Mouse (Mus musculus) layer of hippocampus, adult 9-11 months (tissue): ENCODE results near the gene OR5BS1P.
"Not testable (repeated sequence)": the region's sequence is repeated elsewhere in the genome, so short reads cannot be mapped to it uniquely, and the experiment has no call there.

ENCODE experiments used
- DNase-seq: peaks from one replicate; pipeline ENCODE4 v3.0.0; 2022

The OR5BS1P gene

DNA sequence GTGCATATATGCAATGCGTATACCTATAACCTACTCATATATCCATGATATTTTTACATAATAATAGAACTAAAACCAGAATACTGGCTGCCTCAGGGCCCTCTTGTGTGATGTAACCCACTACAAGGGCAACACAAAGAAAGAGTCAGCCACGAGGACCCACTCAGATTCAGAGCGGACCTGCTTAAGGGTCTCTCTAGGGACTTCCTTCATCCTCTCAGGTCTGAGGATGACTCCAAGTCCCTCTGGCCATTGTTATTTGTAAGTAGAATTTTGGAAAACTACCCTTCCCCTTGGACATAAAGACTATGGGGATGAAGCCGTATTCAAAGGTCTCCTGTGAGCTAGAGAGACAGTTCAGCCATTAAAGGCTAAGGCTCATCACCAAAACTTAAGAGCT lies at the start of gene OR5BS1P:
TSS of gene OR5BS1P (plus strand) at position 301 of the 400 bp plus-strand sequence.
- no peak for DNase-seq

DNA sequence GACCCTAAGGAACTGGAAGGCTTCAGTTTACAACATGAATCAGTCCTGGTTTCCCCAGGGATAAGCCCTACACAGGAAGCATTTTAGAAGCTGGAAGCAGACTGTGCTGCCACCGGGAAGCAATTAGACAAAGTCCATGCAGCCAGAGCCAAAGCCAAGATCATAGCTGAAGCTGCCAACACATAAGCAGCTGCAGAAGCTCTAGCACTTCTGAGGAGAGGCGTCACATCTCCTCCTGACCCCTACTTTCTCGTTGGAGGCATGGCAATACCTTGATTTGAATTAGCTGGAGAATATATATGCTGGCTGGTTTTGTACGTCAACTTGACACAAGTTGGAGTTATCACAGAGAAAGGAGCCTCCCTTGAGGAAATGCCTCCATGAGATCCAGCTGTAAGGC lies 48.8 kb upstream of the OR5BS1P start:
- no peak for DNase-seq

DNA sequence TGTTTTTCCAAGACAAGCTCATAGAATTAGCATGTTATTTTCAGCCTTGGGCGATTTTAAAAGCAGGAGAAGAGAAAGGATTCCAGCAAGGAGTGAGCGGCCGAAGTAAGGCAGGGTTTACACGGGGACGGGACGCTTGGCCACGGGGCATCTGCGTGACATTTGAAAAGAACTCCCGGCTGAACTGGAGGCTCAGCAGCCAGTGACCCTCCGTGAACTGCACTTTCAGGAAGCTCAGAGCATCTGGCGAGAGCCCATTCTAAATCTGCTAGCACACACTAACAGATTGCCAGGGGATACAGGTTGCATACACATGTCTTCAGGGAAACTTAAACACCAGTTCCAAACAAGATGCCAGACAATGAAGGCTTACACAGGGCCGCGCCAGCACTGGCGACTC lies 45.4 kb upstream of the OR5BS1P start:
- DNase-seq, result no peak

DNA sequence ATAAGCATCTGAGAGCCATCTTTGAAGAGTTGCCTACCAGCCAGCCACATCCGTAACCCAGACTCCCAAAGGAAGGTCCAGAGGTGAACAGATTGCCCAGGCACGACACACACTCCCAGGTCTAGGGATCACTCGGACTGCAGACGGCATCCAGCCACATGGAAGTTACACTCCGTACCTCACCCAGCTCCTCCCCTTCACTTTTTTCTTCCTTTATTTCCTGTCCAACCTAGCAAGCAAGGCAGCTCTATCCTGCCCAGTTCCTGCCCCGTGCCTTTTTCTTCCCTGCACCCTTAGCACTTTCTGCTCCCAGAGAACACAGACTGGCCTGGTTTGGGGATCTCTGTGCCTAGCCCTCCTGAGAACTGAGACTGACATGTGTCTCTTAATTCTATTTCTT lies 44.9 kb upstream of the OR5BS1P start:
- DNase-seq, result no peak

DNA sequence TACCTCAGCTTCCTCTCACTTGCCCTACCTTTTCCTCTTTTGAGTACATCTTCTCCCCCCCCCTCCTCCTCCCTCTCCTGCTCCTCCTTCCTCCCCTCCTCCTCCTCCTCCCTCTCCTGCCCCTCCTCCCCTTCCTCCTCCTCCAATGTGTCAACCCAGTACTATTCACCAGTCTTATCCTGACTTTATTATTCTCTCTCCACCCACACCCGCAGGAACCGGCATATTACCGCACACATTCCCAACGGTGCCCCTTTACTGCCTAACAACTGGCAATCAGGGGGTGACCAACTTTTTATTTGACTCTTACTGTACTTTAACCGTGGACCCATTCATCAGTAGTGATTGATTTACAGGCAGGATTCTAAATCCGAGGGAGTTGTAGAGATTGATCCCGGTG lies 44.5 kb upstream of the OR5BS1P start:
- no peak for DNase-seq

DNA sequence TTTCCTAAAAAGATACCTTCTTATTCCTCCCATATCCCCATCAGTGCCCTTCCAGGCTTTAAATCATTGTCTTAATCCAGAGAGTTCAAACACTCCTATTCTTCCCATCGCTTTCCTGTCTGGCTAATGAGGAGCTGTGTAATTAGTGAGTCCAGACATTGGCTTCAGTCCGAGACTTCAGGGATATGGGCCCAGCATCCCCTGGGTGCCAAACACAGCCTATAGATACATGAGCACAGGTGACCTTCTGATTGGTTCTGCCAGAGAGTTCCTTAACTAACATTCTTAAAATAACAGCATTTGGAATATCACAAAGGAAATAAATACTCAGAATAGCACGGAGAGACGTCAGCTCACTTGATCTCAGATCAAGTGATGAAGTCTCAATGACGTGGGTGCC lies 38.8 kb upstream of the OR5BS1P start, which contains the start of gene Olfr282:
TSS of gene Olfr282 (plus strand) at position 301 of the 400 bp plus-strand sequence.
- DNase-seq, result not testable (repeated sequence)

DNA sequence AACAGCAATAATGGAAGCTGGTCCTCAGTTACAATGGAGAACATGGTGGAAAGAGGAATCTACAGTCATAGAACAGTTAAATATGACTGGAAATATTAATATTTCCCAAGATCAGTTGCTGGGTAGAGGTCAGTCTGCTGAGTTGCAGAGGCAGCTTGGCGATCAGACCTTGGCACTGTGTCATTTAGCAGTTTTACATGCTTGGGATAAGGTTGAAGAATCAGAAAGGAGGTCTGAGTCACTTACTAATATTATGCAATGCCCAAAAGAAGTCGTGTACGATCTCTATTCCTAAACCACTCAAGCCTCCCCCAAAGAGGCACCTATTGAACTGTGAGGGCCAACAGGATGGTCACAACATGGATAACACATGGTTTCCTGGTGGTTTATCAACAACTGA lies 25.1 kb upstream of the OR5BS1P start:
- DNase-seq, result no peak

DNA sequence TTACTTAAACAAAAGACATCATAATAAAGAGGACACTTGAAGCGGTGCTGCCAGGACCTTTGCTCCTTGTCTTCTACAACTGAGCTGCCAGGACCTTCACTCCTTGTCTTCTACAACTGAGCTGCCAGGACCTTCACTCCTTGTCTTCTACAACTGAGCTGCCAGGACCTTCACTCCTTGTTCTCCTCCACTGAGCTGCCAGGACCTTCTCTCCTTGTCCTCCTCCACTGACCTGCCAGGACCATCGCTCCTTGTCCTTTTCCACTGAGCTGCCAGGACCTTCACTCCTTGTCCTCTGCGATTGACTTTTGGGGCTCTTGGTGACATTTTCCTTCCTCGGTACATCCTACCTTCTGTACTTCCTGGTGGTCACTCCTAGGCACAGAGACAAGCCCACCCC lies 21.2 kb upstream of the OR5BS1P start:
- DNase-seq, result no peak

DNA sequence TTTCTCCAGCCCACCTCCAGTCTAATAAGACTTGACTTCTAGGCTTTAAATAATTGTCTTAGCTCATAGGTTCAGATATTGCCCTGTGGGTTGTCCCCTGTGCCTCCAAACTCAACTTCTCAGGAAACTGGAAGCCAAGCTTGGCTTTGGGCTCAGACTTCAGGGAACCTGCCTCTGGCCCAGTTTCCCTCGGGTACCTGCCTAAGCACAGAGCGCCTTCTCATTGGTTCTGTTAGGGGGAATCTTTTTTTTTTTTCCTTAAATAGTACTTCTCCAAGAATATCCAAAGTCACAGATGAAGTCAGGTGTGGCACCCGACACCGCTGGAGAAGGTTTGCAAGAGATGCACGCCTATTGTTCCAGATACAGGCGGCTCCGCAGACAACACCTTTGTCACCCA lies 17.4 kb upstream of the OR5BS1P start, which contains the start of gene Olfr281:
TSS of gene Olfr281 (plus strand) at position 301 of the 400 bp plus-strand sequence.
- no peak for DNase-seq

DNA sequence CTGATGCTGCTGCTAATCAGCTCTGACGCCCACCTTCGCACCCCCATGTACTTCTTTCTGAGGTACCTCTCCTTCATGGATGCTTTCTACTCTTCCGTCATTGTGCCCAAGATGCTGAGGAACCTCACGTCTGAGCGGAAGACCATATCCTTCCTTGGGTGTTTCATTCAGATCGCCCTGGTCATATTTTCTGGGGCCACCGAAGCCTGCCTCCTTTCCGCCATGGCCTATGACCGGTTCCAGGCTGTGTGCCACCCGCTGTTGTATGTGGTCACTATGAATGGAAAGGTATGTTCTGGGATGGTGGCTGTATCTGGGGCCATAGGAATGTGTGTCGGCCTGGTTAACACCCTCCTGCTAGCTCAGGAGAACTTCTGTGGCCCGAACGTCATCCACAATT lies 1.8 kb downstream of the OR5BS1P start:
- no peak for DNase-seq

DNA sequence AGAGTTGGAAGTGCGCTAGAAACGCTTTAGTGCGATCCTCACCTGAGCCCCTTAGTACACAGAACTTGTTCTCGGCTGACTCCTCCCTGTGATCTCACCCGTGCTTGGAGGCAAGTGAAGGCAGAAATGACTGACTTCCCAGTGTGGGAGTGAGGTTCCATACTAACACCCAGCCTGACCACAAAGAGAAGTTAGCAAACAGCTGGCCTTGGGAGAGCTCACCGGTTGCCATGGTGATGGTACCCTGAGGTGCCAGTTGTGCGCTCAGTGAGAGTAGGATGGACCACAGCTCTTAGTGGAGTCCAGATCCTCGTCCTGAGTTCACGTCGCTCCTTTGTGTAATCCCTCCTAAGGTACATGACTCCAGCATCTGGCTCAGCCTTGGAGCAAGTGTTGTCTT lies 5.3 kb downstream of the OR5BS1P start:
- no peak for DNase-seq

DNA sequence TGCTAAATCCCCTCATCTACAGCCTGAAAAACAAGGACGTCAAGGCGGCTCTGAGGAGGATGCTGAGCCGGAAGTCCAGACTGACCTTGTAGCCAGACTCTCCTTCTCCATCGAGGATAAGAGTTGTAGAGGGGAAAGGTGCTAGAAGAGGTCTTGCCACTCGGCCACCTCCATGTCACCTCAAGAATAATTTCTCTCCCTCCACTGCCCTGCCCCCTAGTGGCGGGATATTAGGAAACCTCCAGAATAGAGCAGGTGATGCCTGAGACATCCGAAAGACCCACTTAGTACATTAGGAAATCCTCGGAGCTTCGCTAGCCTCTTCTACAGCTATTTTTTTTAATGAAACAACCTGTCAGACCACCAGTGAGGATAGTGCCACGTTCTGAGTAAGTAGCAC lies 5.7 kb downstream of the OR5BS1P start:
- DNase-seq, result no peak

DNA sequence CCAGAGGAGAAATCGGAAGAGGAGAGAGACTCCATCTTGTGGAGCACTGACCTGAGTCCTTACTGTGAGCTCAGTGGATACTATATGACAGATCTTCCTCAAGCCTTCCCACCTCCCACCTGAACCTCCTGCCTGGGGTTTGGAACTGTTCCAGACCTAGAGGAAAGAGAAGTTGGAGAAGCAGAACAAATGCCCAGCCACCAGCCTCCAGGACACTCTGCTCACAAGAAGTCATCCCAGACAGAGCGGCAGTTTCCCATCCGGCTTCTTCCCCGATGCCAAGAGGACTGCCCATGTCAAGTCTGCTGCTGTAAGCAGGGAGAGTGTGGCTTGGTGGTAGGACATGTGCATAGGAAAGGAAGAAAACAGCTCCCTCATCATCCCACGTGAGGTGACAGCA lies 6.6 kb downstream of the OR5BS1P start:
- no peak for DNase-seq

DNA sequence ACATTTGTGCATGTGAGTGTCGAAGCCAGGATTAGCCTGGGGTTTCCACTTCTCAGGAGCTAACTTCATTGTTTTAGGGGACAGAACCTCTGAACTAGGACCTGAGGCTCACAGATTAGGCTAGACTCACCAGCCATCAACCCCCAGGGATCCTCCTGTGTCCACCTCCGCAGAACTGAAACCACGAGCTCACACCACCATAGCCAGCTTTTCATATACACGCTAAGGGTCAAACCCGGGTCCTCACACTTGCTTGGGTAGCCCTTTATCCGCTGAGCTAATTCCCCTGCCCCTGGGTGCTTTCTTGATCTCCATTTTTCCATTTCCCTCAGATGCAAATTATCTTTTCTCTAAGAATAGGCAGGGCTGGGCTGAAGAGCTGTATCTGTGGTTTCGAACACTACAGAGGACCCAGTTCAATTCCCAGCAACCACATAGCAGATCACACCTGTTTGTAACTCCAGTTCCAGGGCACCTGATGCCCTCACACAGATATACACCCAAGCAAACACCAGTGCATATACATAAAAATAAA lies 9.9 kb downstream of the OR5BS1P start:
- DNase-seq, result no peak

DNA sequence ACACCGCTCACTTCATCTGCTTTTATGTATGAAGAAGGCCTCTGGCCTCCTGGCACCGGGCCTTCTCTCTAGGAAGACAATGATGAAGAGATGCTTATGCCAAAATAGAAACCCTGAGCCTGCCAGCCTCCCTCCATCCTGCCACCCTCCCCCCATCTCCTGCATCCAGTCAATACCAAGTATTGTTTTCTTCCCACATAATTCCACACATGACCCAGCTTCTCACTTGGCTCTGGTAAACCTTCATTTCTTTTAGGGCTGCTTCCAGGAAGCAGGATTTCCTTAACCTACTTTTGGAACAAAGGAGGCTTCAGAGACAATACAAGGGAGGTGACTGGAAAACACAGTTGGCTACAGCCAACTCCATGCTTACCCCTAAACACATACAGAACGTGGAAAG lies 13.0 kb downstream of the OR5BS1P start, which contains the start of gene Lalba:
TSS of gene Lalba (minus strand) at position 21 of the 400 bp plus-strand sequence.
- DNase-seq, result no peak

DNA sequence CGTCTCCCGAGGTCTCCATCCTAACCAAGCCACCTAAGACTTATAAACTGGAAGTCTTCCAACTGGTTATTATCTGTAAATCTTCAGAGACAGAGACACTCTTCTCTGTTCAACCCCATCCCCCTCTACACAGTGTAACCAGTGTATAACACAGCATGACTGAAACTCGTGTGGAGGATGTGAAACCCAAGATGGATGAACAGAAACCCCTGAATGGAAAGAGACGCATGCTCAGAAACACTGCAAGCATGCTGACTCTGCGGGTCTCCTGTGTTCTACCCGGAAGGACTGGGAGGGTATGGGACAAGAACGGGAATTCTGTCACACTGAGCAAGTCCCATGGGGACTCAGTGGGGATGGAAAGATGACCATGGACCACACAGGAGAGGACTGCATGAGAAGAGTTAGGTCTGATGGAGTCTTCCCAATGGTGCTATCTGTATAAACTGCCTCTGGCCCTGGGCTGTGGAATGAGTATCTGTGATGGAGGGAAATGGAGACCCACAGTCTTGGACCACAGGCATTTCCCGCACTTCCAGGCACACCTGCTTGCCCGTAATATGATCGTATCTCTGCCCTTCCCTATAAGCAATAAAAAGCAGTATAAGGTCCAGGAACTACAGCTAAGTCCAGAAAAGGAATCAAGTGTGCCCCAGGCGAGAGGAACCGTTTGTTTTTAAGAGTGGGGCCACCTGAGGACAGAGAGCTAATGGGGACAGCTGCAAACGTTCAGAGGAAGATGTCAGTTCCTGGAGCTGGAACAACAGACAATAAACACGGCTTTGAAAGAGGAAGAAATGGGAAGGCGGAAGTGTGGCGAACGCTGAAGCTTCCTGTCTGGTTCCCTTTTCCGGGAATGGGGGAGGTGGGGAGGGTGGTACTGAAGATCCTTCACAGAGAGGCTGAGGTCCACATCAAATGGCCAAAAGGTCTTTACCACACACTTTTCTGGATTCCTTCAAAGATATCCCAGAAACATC lies 14.5 kb downstream of the OR5BS1P start:
- DNase-seq, result peak; percentile 50

DNA sequence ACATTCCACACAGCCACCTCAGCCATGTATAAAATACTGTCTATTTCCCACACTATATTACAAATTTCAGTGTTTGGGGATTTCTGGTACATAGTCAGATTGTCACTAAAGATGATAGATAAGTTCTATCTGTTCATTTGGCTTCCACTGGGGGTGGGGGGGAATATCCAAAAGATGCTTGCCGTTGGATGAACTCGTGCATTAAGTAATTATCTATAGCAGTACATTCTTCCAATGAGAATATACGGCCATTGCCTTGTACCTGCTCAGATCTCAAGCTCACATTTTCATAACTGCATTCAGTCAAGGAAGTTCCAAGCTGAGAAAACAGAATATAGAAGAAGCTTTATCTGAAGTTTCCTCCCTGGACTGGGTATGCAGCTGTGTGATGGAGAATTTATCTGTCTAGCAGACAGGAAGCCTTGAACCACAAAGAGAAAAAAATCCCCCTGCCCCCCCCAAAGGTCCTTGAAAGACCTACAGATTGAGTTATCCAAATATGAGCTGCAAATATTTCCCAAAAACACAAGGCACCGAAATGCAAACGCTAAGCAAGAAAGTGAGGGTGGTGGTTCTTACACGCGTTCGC lies 16.8 kb downstream of the OR5BS1P start:
- DNase-seq, result no peak

DNA sequence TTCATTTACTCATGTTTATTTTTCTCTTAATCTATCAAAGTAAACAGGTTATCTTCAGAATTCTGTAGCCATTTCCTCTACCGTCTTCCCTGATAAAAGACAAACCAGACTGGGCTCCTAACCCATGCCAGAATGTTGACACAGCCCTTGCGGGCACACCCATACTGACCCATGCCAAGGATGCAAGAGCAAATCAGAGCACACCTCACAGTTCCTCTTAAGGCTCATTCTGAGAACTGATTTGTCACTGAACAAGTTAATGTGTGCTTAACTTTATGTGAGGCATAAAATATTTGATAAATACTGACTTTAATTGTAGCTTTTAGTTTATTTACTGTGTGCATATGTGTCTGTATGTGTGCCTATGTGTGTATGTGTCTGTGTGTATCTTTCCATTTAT lies 21.6 kb downstream of the OR5BS1P start:
- DNase-seq, result no peak

DNA sequence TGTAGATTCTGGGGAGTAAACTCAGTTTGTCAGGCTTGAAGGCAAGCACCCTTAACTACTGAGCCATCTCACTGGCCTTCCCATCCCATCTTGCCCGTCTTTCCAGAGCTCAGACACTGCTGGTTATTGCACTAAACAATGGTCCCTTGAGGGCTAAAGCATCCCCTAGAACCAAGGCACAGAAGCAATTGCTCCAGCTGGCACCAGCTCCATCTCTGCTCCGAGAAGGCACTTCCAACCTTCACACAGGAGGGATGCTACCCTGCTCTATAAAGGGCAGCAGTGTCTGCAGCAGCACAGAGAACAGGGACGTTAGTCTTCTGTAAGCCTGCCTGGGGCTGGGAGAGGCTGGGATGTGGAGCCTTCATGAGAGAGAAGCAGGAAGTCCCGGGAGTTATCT lies 22.4 kb downstream of the OR5BS1P start, which contains the start of gene Olfr279:
TSS of gene Olfr279 (plus strand) at position 301 of the 400 bp plus-strand sequence.
- no peak for DNase-seq

DNA sequence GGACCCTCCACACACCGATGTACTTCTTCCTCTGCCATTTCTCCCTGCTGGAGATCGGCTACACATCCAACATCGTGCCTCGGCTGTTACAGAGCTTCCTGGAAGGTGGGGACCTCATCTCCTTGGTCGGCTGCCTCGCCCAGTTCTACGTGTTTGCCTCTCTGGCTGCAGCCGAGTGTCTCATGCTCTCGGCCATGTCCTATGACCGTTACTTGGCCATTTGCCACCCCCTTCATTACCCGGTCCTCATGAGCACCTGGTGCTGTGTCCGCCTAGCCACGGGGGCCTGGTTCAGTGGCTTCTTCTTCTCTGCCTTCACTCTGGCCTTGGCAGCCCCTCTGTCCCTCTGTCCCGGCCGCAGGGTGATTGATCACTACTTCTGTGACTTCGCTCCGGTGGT lies 27.9 kb downstream of the OR5BS1P start:
- DNase-seq, result no peak

DNA sequence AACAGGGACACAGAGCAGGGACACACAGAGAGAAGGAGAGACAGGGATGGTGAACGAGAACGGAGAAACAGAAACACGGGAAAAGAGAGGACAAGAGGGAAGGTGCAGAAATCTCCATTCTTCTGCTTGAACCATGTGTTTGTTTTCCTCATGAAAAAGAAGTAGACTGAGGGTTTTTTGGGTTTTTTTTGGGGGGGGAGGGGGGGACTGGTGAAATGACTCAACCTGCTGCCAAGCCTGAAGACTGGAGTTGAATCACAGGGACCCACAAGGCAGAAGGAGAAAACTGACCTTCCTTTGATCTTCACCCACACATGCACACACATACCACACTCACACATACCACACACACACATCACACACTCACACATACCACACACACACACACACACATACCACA lies 33.6 kb downstream of the OR5BS1P start:
- DNase-seq, result no peak

DNA sequence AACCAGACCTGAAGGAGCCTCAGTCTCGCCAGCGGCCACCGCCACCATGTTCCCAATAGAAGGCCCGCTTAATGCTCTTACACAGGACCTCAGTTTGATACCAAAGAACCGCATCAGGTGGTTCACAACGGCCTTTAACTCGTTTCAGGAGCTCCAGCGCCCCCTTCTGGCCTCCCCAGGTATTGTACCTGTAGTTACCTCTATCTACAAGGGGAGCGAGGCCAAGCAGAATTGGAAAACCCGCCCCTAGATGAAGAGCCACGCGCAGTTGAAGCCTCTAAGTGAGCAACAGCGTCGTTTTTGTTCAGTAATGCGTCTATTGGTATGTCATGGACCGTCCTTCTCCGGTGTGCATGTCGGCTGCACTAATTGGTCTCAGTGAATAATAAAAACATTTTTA lies 34.8 kb downstream of the OR5BS1P start:
- DNase-seq, result no peak

DNA sequence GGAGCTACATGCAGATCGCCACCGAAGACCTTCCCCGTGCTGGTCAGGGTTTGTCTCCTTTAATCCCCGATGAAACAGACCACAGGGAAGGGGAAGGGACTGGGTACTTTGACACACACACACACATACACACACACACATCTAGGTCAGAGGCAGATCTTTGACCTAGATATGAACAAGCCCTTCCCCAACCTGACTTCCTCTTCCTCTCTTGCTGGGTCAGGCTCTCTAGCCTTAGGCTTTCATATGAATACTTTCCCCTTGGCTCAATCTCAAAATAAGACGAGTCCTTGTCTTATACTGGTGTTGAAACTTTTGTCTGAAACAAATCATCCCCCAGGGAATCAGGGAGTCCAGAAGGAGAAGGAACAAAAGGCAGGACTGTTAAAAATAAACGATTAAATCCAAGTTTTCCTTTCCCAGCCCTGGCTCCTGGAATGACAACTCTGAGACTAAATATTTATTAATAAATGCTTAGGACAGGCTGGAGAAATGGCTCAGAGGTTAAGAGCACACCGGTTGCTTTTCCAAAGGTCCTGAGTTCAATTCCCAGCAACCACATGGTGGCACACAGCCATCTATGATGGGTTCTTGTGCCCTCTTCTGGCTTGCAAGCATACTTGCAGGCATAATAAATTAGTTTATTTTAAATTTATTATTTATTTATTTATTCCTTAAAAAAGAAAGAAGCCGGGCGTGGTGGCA lies 36.7 kb downstream of the OR5BS1P start:
- DNase-seq, result no peak
